Mouse (Mus musculus): ENCODE results near the gene Slc39a2. TPM values are rescaled to one million over a fixed set of nuclear protein-coding genes. Genes with fewer than 3 reads are reported as not detected.
"Not testable (repeated sequence)": the region's sequence is repeated elsewhere in the genome, so short reads cannot be mapped to it uniquely, and the experiment has no call there.

Slc39a2 gene
- polyA plus RNA-seq (2015; fragmentation: Nextera tagmentation; extraction: Ambion mirVana) = 3.5 and 3.7 TPM in 2 replicates

DNA sequence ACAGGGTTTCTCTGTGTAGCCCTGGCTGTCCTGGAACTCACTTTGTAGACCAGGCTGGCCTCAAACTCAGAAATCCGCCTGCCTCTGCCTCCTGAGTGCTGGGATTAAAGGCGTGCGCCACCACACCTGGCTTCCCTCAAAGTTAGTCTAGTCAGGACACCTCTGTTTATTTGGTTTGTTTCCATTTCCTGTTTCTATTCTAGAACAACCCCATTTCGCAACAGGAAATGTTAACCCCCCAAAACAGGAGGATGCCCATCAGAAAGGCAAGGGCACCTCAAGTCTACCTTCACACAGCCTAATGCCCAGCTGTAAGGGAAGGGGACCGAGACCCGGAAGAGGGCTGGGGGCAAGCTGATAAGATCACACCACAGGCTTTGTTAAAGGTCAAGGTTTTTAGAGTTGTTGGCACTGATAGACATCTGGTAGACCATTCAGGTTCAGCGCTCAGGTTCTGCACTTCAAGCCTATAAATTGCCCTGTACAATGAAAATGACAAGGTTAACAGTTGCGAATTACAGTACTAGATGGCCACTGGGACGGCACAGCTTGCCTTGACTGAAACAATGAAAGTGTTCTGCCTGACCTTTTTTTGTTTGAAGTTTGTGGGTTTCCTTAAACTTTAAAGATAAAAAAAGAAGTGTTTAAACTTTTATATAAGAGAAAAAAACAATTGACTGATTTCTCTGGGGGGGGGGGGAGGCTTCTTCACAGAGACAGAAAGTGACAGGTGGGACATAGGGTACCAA is at the start of gene Slc39a2:
Gene Slc39a2 (plus strand): TSS at position 699 of the 749 bp plus-strand sequence.
- Histone ChIP-seq H3K9ac (no peak within 1 kb of the TSS), H3K9me3 (no peaks in the 10 kb centered on the region), H3K27ac (peak within 1 kb of the TSS; percentile 51), H3K4me1 (peaks cover 5% of the 10 kb centered on the region), H3K27me3 (no peaks in the 10 kb centered on the region), H3K4me2 (0 out of 2 replicates have a peak within 1 kb of the TSS, but pooled peaks have one; percentile 7), H3K36me3 (peaks cover 57% of the 10 kb centered on the region), H3K4me3 (no peak within 1 kb of the TSS)
- 91% methylated on average over 9 of the region's 9 CpGs for WGBS
- ATAC-seq (ENCODE audit: insufficient number of reproducible peaks, insufficient read depth, low FRiP score, low TSS enrichment, low read depth) = no peak

- H3K27me3 ChIP-seq = no peaks in the 10 kb centered on the region
- no peaks in the 10 kb centered on the region for H3K4me1 ChIP-seq
- H3K4me3 ChIP-seq = no peak overlapping the region
- no peak overlapping the region for H3K4me2 ChIP-seq
- no peak overlapping the region for H3K9ac ChIP-seq
- ATAC-seq (ENCODE audit: insufficient number of reproducible peaks, insufficient read depth, low FRiP score, low TSS enrichment, low read depth) = no peak
- no peaks in the 10 kb centered on the region for H3K9me3 ChIP-seq
- H3K36me3 ChIP-seq = no peaks in the 10 kb centered on the region
- no peak overlapping the region for H3K27ac ChIP-seq
Measured at GRCm38 (mm10) chr14:51843882-51844281, 48.8 kb upstream of the Slc39a2 start.

DNA sequence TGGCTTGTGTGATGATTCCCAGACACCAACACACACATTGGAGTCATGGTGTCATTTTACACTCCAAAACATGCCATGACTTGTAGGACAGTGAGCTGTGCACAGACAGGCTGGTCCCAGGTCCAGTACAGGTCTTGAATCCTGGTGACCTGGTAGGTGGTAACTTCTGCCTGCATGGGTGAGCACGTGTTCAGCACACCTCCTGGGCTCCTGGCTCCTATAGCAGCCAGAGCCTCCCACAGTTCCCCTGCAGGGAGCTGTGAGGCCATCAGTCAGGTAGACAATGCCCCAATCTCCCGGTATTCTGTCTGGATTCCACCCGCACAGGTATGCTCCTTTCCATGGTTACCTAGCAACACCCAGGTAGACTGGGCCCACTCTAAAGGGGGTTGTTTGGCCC is 46.1 kb upstream of the Slc39a2 start:
- no peaks in the 10 kb centered on the region for H3K9me3 ChIP-seq
- 53% methylated on average over 3 of the region's 3 CpGs for WGBS
- H3K27me3 ChIP-seq = no peaks in the 10 kb centered on the region
- no peak overlapping the region for H3K4me2 ChIP-seq
- H3K9ac ChIP-seq = no peak overlapping the region
- no peaks in the 10 kb centered on the region for H3K36me3 ChIP-seq
- no peak overlapping the region for H3K4me3 ChIP-seq
- H3K27ac ChIP-seq = no peak overlapping the region
- no peaks in the 10 kb centered on the region for H3K4me1 ChIP-seq
- peak; percentile 53; the same call in 1 of the 2 replicates for ATAC-seq (ENCODE audit: insufficient number of reproducible peaks, insufficient read depth, low FRiP score, low TSS enrichment, low read depth)

DNA sequence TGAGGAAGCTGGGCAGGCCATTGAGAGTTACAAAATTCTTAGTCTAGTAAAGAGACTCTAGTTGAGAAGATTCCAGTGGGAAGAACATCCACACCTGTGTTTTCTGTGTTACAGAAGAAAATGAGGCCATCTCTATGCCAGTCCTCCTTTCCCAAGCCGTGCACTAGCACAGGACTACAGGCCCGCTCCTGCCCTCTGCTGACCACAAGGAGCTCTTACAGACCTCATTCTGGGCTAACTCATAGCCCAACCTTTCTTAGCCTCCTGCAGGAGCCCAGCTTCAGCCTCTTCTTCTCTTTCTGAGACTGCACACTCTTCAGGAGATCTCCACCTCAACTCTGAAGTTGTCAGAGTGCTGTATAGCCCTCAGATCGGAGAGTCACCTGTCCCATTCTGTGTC is 41.7 kb upstream of the Slc39a2 start:
- not testable (repeated sequence) for H3K27me3 ChIP-seq, H3K9me3 ChIP-seq, H3K9ac ChIP-seq, H3K4me3 ChIP-seq, H3K4me2 ChIP-seq, H3K27ac ChIP-seq, H3K36me3 ChIP-seq, H3K4me1 ChIP-seq
- WGBS = 55% methylated on average over 3 of the region's 3 CpGs
- 0 out of 2 replicates have a peak, but pooled peaks have one; percentile 26 for ATAC-seq (ENCODE audit: insufficient number of reproducible peaks, insufficient read depth, low FRiP score, low TSS enrichment, low read depth)

DNA sequence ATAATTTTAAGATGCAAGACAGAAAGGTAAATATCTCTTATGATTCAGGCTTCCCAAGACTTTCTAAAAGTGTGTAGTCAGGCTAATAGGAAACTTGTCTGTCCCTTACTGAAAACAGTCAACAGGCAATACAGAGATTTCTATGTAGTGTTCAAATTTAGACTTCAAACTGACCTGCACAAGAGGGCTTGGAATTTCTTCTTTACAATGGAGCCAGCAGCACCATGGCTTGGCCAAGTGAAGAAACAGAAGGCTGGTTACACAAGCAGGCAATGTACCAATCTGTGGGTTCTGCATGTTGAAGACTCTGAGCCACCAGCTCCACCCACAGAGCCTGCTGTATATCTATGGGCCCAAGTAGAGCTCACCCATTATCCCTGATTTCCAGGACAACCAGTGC is 39.3 kb upstream of the Slc39a2 start, which contains the start of gene Ear6:
Gene Ear6 (plus strand): TSS at position 301 of the 400 bp plus-strand sequence.
- Histone ChIP-seq H3K36me3 (no peaks in the 10 kb centered on the region), H3K4me1 (no peaks in the 10 kb centered on the region), H3K9me3 (no peaks in the 10 kb centered on the region), H3K4me3 (no peak within 1 kb of the TSS), H3K27ac (no peak within 1 kb of the TSS), H3K4me2 (no peak within 1 kb of the TSS), H3K27me3 (no peaks in the 10 kb centered on the region), H3K9ac (no peak within 1 kb of the TSS)
- ATAC-seq (ENCODE audit: insufficient number of reproducible peaks, insufficient read depth, low FRiP score, low TSS enrichment, low read depth) = no peak

DNA sequence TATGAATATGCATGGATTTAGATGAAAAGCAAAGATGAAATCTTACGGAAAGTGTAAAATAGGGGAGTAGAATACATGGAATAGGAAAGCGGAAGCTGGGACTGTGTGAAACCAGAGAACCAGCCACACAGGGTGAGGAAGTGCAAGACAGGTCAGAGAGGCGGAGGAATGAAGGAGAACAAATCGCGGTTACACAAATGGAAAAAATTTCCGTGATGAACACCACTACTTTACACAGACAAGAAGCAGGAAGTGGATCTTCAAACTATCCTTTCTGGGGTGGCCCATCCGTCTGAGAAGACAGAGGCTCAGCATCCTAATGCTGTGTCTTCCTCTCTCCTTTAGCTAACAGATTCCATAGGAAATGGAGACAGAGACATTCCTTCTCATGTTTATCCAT is 37.4 kb upstream of the Slc39a2 start:
- 79% methylated on average over 7 of the region's 7 CpGs for WGBS
- ATAC-seq (ENCODE audit: insufficient number of reproducible peaks, insufficient read depth, low FRiP score, low TSS enrichment, low read depth) = not testable (repeated sequence)

GRCm38 (mm10) chr14:51863603-51864002 is 29.1 kb upstream of the Slc39a2 start:
- ATAC-seq (ENCODE audit: insufficient number of reproducible peaks, insufficient read depth, low FRiP score, low TSS enrichment, low read depth); H3K27me3 ChIP-seq; H3K36me3 ChIP-seq; H3K27ac ChIP-seq; H3K4me2 ChIP-seq; H3K9me3 ChIP-seq; H3K9ac ChIP-seq; H3K4me1 ChIP-seq; H3K4me3 ChIP-seq: not testable (repeated sequence)
- WGBS = 0% methylated on average over 1 of the region's 1 CpGs

More for the DNA sequence above, 37.4 kb upstream of the Slc39a2 start:
- not testable (repeated sequence) for H3K9me3 ChIP-seq, H3K36me3 ChIP-seq, H3K27ac ChIP-seq, H3K4me3 ChIP-seq, H3K4me2 ChIP-seq, H3K9ac ChIP-seq, H3K27me3 ChIP-seq, H3K4me1 ChIP-seq

DNA sequence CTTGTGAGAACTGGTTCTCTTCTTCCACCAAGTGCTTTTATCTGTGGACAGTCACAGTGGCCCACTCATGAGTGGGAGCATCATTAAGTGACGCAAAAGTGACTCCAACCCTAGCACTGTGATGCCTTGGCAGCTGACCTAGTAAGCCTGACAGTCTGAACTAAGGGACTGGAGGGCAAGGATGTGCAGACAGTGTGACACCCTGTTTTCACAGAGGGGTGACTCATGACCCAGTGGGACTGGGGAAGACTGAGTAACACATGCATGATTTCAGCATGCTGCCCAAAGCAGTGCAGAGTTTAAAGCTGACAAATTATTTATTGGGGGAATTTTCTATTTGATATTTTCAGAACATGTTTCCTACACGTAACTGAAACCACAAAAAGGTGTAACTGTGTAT is 21.9 kb upstream of the Slc39a2 start:
- H3K36me3 ChIP-seq = no peaks in the 10 kb centered on the region
- ATAC-seq (ENCODE audit: insufficient number of reproducible peaks, insufficient read depth, low FRiP score, low TSS enrichment, low read depth) = no peak
- WGBS = 72% methylated on average over 2 of the region's 2 CpGs
- no peak overlapping the region for H3K4me3 ChIP-seq
- H3K9me3 ChIP-seq = no peaks in the 10 kb centered on the region
- H3K9ac ChIP-seq = no peak overlapping the region
- no peaks in the 10 kb centered on the region for H3K4me1 ChIP-seq
- H3K27ac ChIP-seq = no peak overlapping the region
- H3K27me3 ChIP-seq = no peaks in the 10 kb centered on the region
- H3K4me2 ChIP-seq = no peak overlapping the region

GRCm38 (mm10) chr14:51871741-51872140 is 20.9 kb upstream of the Slc39a2 start:
- Histone ChIP-seq H3K4me2 (no peak overlapping the region), H3K4me3 (no peak overlapping the region), H3K4me1 (no peaks in the 10 kb centered on the region), H3K27me3 (no peaks in the 10 kb centered on the region), H3K36me3 (no peaks in the 10 kb centered on the region), H3K9ac (no peak overlapping the region), H3K27ac (no peak overlapping the region), H3K9me3 (no peaks in the 10 kb centered on the region)
- ATAC-seq (ENCODE audit: insufficient number of reproducible peaks, insufficient read depth, low FRiP score, low TSS enrichment, low read depth) = no peak
- WGBS = 75% methylated on average over 9 of the region's 9 CpGs

DNA sequence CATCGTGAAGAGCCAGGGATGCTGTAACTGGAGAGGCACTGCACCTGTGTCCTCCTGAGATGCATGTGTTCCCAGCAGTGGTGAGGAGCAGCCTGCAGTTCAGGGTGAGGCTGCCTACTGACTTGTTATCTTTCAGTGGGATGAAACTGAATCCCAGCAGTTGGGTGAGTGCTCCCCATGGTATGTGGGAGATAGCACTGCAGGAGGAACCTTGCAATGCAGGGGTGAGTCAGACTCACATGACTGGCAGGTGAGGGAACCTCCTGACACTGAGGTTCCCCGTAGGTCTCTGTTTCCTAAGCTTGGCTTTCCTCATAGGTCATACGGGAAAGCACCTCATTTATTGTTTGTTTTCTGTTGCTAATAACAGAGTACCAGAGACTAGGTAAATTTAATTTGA is 15.2 kb upstream of the Slc39a2 start:
- Histone ChIP-seq H3K27me3 (no peaks in the 10 kb centered on the region), H3K4me3 (no peak overlapping the region), H3K36me3 (no peaks in the 10 kb centered on the region), H3K9me3 (no peaks in the 10 kb centered on the region), H3K27ac (no peak overlapping the region), H3K4me2 (no peak overlapping the region), H3K4me1 (no peaks in the 10 kb centered on the region), H3K9ac (no peak overlapping the region)
- 77% methylated on average over 3 of the region's 3 CpGs for WGBS
- ATAC-seq (ENCODE audit: insufficient number of reproducible peaks, insufficient read depth, low FRiP score, low TSS enrichment, low read depth) = no peak

DNA sequence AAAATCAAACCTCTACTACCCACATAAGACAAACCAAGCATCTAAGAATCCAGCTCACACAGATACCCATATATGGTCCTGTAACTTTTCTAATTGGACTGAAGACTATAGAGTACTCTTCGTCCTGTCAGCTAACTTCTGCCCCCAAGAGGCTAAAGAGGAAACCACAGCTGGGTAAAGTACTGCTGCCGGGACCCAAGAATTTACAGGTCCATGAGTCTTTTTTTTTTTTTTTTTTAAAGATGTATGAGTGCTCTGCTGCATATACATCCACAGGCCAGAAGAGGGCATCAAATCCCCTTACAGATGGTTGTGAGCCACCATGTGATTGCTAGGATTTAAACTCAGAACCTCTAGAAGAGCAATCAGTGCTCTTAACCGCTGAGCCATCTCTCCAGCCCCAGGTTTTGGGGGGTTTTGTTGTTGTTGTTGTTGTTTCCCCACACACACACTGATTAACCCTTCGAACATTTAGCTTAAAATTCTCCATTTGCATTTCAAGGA is 9.1 kb upstream of the Slc39a2 start:
- ATAC-seq (ENCODE audit: insufficient number of reproducible peaks, insufficient read depth, low FRiP score, low TSS enrichment, low read depth) = 0 out of 2 replicates have a peak, but pooled peaks have one; percentile 23
- Histone ChIP-seq H3K4me2 (peak overlapping the region; percentile 89), H3K36me3 (peaks cover 20% of the 10 kb centered on the region), H3K27me3 (no peaks in the 10 kb centered on the region), H3K9me3 (no peaks in the 10 kb centered on the region), H3K4me1 (peaks cover 13% of the 10 kb centered on the region), H3K27ac (peak overlapping the region; percentile 55), H3K4me3 (peak overlapping the region; percentile 83), H3K9ac (peak overlapping the region; percentile 64; the same call in 1 of the 2 replicates)
- 2% methylated on average over 4 of the region's 4 CpGs for WGBS

DNA sequence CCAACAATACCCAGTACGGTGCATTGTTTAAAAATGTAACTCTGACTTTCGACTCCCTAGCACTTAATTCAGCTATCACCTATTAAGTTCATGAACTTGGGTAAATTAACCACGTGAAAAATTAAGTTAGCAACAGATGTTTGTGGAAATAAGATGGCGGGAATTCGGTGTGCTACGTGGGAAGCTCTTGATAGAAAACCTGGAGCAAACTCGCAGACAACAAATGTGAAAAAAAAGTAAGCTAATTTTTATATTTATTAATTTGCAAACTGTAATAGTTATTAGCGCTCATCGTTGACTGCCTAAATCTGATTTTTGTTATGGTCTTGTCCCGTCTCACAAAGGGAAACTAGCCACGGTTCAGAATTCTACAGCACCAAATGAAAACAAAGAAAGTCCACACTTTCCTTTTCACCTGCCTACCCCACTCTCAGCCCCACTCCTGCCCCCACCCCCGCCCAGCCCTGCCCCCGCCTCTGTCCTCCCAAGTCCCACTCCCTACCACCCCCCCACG is 8.6 kb upstream of the Slc39a2 start:
- peak; percentile 17 for ATAC-seq (ENCODE audit: insufficient number of reproducible peaks, insufficient read depth, low FRiP score, low TSS enrichment, low read depth)
- peak overlapping the region; percentile 89 for H3K4me2 ChIP-seq
- H3K27ac ChIP-seq = peak overlapping the region; percentile 55
- WGBS = 2% methylated on average over 14 of the region's 14 CpGs
- peak overlapping the region; percentile 83 for H3K4me3 ChIP-seq
- H3K9me3 ChIP-seq = no peaks in the 10 kb centered on the region
- peaks cover 25% of the 10 kb centered on the region for H3K36me3 ChIP-seq
- no peaks in the 10 kb centered on the region for H3K27me3 ChIP-seq
- H3K4me1 ChIP-seq = peaks cover 13% of the 10 kb centered on the region
- peak overlapping the region; percentile 64 for H3K9ac ChIP-seq
